Mouse (Mus musculus): ENCODE measurements around the gene Kcnn4.

DNA sequence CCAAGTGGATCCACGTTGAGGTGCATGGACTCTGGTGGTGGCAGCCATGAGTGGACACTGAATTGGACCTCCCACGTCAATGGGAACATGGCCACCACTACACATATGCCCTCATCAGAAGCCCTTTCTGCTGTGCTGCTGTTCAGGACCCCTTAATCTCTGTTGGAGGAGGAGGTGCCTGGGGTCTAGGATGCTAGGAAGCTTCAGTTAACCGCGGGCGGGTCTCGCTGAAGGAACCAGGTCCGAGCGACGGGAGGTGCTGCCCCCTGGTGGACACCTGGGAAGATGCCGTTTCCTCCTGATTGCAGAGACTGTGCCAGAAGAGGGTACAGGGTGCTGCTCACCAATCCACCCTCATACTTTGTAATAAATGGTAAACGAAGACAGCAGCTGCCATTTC lies 14.8 kb downstream of the Kcnn4 start:
- peak; percentile 97 for TF ChIP-seq CTCF (IDR thresholded peaks at IDR 0.05; ENCODE audit: extremely low read depth, insufficient read depth, insufficient read length, insufficient replicate concordance)
- TF ChIP-seq POLR2A (IDR thresholded peaks at IDR 0.05; ENCODE audit: low read depth, low read length) = no peak
